ENCODE assay signal across 27 mouse cellular contexts in genomic region chr4:75676590-75677174, GRCm38 (mm10).
DNase-seq lines count a peak whose midpoint lies in the region; ATAC-seq and TF ChIP-seq lines count a peak whose summit lies in the region.
"Had no signal": no experiment of that assay in that cellular context is flagged by ENCODE, and none has a peak within 500 bp of the region (broad histone marks: within the 10 kb centered on the region; RNA-seq: fewer than 3 reads in every experiment).

No protein-coding gene starts in this region.

- no peak overlapping the region for H3K4me2 ChIP-seq in forebrain, embryonic 16.5 days (ENCODE audit: low read length)
- no peak overlapping the region for H3K4me2 ChIP-seq in kidney, embryonic 15.5 days
- H3K4me2 ChIP-seq in midbrain, postnatal 0 days (ENCODE audit: low read depth, low read length, poor library complexity, severe bottlenecking): no peak overlapping the region
- no peak overlapping the region for H3K4me2 ChIP-seq in midbrain, embryonic 16.5 days (ENCODE audit: low read length)
- H3K4me2 ChIP-seq: embryonic facial prominence, embryonic 13.5 days; forebrain, embryonic 12.5 days; heart, embryonic 12.5 days; hindbrain, embryonic 15.5 days; intestine, embryonic 15.5 days; limb, embryonic 12.5 days; liver, embryonic 15.5 days had no signal

- peak; percentile 18; the same call in 1 of the 2 replicates for ATAC-seq in forebrain, embryonic 16.5 days
- ATAC-seq in kidney, embryonic 15.5 days (replicated peaks; ENCODE audit: low FRiP score): no peak
- ATAC-seq in midbrain, postnatal 0 days (ENCODE audit: low FRiP score): no peak
- ATAC-seq in midbrain, embryonic 16.5 days: no peak
- ATAC-seq: intestine, embryonic 15.5 days had no signal

- no peaks in the 10 kb centered on the region for H3K9me3 ChIP-seq in forebrain, embryonic 16.5 days (ENCODE audit: control insufficient read depth, low read length)
- no peaks in the 10 kb centered on the region for H3K9me3 ChIP-seq in forebrain, embryonic 10.5 days
- H3K9me3 ChIP-seq in kidney, embryonic 15.5 days (replicated peaks): no peaks in the 10 kb centered on the region
- H3K9me3 ChIP-seq in midbrain, postnatal 0 days (ENCODE audit: low read length): no peaks in the 10 kb centered on the region
- no peaks in the 10 kb centered on the region for H3K9me3 ChIP-seq in midbrain, embryonic 16.5 days (replicated peaks; ENCODE audit: control insufficient read depth, low read length, poor library complexity, severe bottlenecking)
- H3K9me3 ChIP-seq: embryonic facial prominence, embryonic 13.5 days; forebrain, embryonic 12.5 days; heart, embryonic 12.5 days; hindbrain, embryonic 15.5 days; intestine, embryonic 15.5 days; limb, embryonic 12.5 days; liver, embryonic 15.5 days; midbrain, embryonic 10.5 days had no signal

- H3K36me3 ChIP-seq in forebrain, embryonic 16.5 days (ENCODE audit: control insufficient read depth, insufficient read depth): no peaks in the 10 kb centered on the region
- no peaks in the 10 kb centered on the region for H3K36me3 ChIP-seq in forebrain, embryonic 10.5 days (replicated peaks)
- H3K36me3 ChIP-seq in kidney, embryonic 15.5 days: no peaks in the 10 kb centered on the region
- no peaks in the 10 kb centered on the region for H3K36me3 ChIP-seq in midbrain, postnatal 0 days (ENCODE audit: insufficient read depth, low read length)
- no peaks in the 10 kb centered on the region for H3K36me3 ChIP-seq in midbrain, embryonic 16.5 days (ENCODE audit: control insufficient read depth, insufficient read depth, low read length)
- H3K36me3 ChIP-seq: embryonic facial prominence, embryonic 13.5 days; forebrain, embryonic 12.5 days; heart, embryonic 12.5 days; hindbrain, embryonic 15.5 days; intestine, embryonic 15.5 days; limb, embryonic 12.5 days; liver, embryonic 15.5 days; midbrain, embryonic 10.5 days had no signal

- H3K27ac ChIP-seq in forebrain, embryonic 16.5 days (ENCODE audit: low read length): no peak overlapping the region
- H3K27ac ChIP-seq in forebrain, embryonic 10.5 days: no peak overlapping the region
- no peak overlapping the region for H3K27ac ChIP-seq in kidney, embryonic 15.5 days
- no peak overlapping the region for H3K27ac ChIP-seq in midbrain, postnatal 0 days (ENCODE audit: low read depth, low read length)
- no peak overlapping the region for H3K27ac ChIP-seq in midbrain, embryonic 16.5 days (ENCODE audit: low read length)
- H3K27ac ChIP-seq: embryonic facial prominence, embryonic 13.5 days; forebrain, embryonic 12.5 days; heart, adult 2 months; hindbrain, embryonic 15.5 days; intestine, embryonic 15.5 days; left cerebral cortex, adult 2 months; limb, embryonic 12.5 days; liver, embryonic 15.5 days; midbrain, embryonic 10.5 days had no signal

- no peak overlapping the region for H3K9ac ChIP-seq in forebrain, embryonic 16.5 days (replicated peaks; ENCODE audit: low read depth, low read length)
- no peak overlapping the region for H3K9ac ChIP-seq in kidney, embryonic 15.5 days
- no peak overlapping the region for H3K9ac ChIP-seq in midbrain, postnatal 0 days (replicated peaks; ENCODE audit: low read length, poor library complexity, severe bottlenecking)
- H3K9ac ChIP-seq in midbrain, embryonic 16.5 days (ENCODE audit: low read depth, low read length): no peak overlapping the region
- H3K9ac ChIP-seq: embryonic facial prominence, embryonic 13.5 days; forebrain, embryonic 12.5 days; heart, embryonic 12.5 days; hindbrain, embryonic 15.5 days; intestine, embryonic 15.5 days; limb, embryonic 12.5 days; liver, embryonic 15.5 days had no signal

- H3K27me3 ChIP-seq in forebrain, embryonic 16.5 days (replicated peaks; ENCODE audit: control insufficient read depth, insufficient read depth, low read length): no peaks in the 10 kb centered on the region
- no peaks in the 10 kb centered on the region for H3K27me3 ChIP-seq in forebrain, embryonic 10.5 days (ENCODE audit: poor library complexity, severe bottlenecking)
- H3K27me3 ChIP-seq in kidney, embryonic 15.5 days: no peaks in the 10 kb centered on the region
- H3K27me3 ChIP-seq in midbrain, postnatal 0 days (ENCODE audit: insufficient read depth, low read length): no peaks in the 10 kb centered on the region
- no peaks in the 10 kb centered on the region for H3K27me3 ChIP-seq in midbrain, embryonic 16.5 days (ENCODE audit: control insufficient read depth, insufficient read depth, low read depth, low read length)
- H3K27me3 ChIP-seq: embryonic facial prominence, embryonic 13.5 days; forebrain, embryonic 12.5 days; heart, embryonic 12.5 days; hindbrain, embryonic 15.5 days; intestine, embryonic 15.5 days; limb, embryonic 12.5 days; liver, embryonic 15.5 days had no signal

- H3K4me1 ChIP-seq in forebrain, embryonic 16.5 days (replicated peaks; ENCODE audit: control insufficient read depth, insufficient read depth, low read length): no peaks in the 10 kb centered on the region
- H3K4me1 ChIP-seq in forebrain, embryonic 10.5 days: no peaks in the 10 kb centered on the region
- no peaks in the 10 kb centered on the region for H3K4me1 ChIP-seq in kidney, embryonic 15.5 days
- H3K4me1 ChIP-seq in midbrain, postnatal 0 days (ENCODE audit: insufficient read depth, low read length): no peaks in the 10 kb centered on the region
- H3K4me1 ChIP-seq in midbrain, embryonic 16.5 days (ENCODE audit: control insufficient read depth, insufficient read depth, low read length): no peaks in the 10 kb centered on the region
- H3K4me1 ChIP-seq: embryonic facial prominence, embryonic 13.5 days; forebrain, embryonic 12.5 days; heart, embryonic 12.5 days; hindbrain, embryonic 15.5 days; intestine, embryonic 15.5 days; limb, embryonic 12.5 days; liver, embryonic 15.5 days; midbrain, embryonic 10.5 days had no signal

- no peak overlapping the region for H3K4me3 ChIP-seq in forebrain, embryonic 16.5 days (replicated peaks; ENCODE audit: low read length)
- H3K4me3 ChIP-seq in forebrain, embryonic 10.5 days: no peak overlapping the region
- no peak overlapping the region for H3K4me3 ChIP-seq in kidney, embryonic 15.5 days (replicated peaks)
- H3K4me3 ChIP-seq in midbrain, postnatal 0 days (ENCODE audit: low read depth, low read length): no peak overlapping the region
- no peak overlapping the region for H3K4me3 ChIP-seq in midbrain, embryonic 16.5 days (ENCODE audit: low read depth, low read length)
- H3K4me3 ChIP-seq: embryonic facial prominence, embryonic 13.5 days; erythroblast, embryonic 14.5 days; forebrain, embryonic 12.5 days; heart, adult 2 months; heart, embryonic 12.5 days; hindbrain, embryonic 15.5 days; intestine, embryonic 15.5 days; left cerebral cortex, adult 2 months; limb, embryonic 12.5 days; liver, embryonic 15.5 days; midbrain, embryonic 10.5 days had no signal

- no peak for DNase-seq in forebrain, embryonic 10.5 days (ENCODE audit: extremely low spot score, low spot score)
- peak; percentile 1 for DNase-seq in kidney, postnatal 14 days
- peak; percentile 10 for DNase-seq in midbrain, postnatal 0 days (ENCODE audit: low spot score)
- DNase-seq in left cerebral cortex, adult 11 months (ENCODE audit: low spot score): no peak
- DNase-seq: adrenal gland, postnatal 14 days; cerebellum, adult 11-12 months; cerebellum, adult 9-11 months; embryo, embryonic 11 days; heart, adult 2 months; heart, postnatal 4 days; kidney, adult 2 months; kidney, postnatal 25 days; thymus, adult 2 months; thymus, postnatal 36 days had no signal

- no peak for TF ChIP-seq CTCF in midbrain, postnatal 0 days (IDR thresholded peaks at IDR 0.05)

- WGBS in forebrain, embryonic 16.5 days: 36% methylated on average over 3 of the region's 3 CpGs
- WGBS in forebrain, embryonic 10.5 days: 79% methylated on average over 3 of the region's 3 CpGs
- WGBS in kidney, embryonic 15.5 days: 77% methylated on average over 3 of the region's 3 CpGs
- WGBS in midbrain, postnatal 0 days: 44% methylated on average over 3 of the region's 3 CpGs
- WGBS in midbrain, embryonic 16.5 days: 57% methylated on average over 3 of the region's 3 CpGs

Comparison
In these comparisons a context has a peak if more than half of its experiments do, and no peak if none do; other contexts are left out.
1. DNase-seq: peak in kidney, postnatal 14 days (single experiment) and midbrain, postnatal 0 days (single experiment); none in forebrain, embryonic 10.5 days (single experiment) and left cerebral cortex, adult 11 months (single experiment).